Mouse (Mus musculus) regulatory T cell (primary cell): ENCODE measurements around the gene Trim54.

Experiments used
- in situ Hi-C: fragments of 300-600 bp; cut with MboI, MseI; formaldehyde crosslinking; loops from one replicate; pipeline ENCODE4 v1.15.1; 2025; ENCODE audit warnings: high pct_unique_total_duplicates

Trim54 gene

DNA sequence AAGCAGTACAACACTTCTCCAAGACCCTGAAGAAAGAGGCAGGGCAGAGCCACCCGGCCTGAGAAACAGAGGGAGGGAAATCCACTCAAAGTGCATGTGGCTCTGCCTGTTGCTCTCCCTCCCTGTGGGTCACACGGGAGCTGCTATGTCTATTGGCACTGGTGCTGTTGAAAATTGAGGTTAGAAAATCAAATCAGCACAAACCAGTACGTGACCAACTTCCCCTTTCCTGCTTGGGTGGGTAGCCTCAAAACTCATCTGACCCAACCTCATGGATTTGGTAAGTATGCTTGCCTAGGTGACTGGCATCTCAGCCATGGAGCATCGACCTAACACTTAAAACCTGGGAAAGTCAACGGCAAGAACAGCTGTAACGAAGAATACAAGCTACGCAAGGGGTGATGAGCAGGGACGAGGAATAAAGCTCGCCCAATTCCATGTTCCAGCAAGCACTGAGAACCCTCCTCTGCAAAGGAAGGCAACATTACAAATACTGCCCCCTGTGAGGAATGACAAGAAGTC, 10.6 kb upstream of the Trim54 start, which contains the start of gene Dnajc5g:
Gene Dnajc5g (plus strand): TSS at position 472 of the 522 bp plus-strand sequence.
- in situ Hi-C loops, result no loop called here

GRCm38 (mm10) chr5:31108000-31108490, 8.5 kb upstream of the Trim54 start, which contains the start of gene Slc30a3:
TSS of gene Slc30a3 (minus strand) at chr5:31108237.
- in situ Hi-C loops, result no loop called here

GRCm38 (mm10) chr5:31110781-31111180, 5.7 kb upstream of the Trim54 start:
- in situ Hi-C loops, result no loop called here

- in situ Hi-C loops, result no loop called here
These were observed 400 bp downstream of the Trim54 start for GRCm38 (mm10) chr5:31116912-31117311.

- in situ Hi-C loops, result no loop called here
These were observed 4.6 kb downstream of the Trim54 start for GRCm38 (mm10) chr5:31121111-31121510.

DNA sequence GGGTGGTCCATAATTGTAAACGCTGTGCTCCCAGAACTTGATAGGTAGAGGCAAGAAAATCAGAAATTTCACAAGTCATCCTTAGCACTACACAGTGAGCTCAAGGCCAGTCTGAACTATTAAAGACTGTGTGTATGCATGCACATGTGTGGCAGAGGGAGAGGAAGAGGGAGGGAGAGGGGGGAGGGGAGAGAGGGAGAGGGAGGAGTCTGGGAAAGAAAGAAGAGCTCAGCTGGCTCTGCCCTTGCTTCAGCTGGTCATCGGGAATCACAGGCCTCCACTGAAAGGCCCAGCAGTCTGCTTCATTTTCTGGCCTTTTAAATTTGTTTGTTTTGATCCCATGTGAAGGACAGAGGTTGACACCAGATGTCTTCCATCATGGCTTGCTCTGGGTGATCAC, 7.0 kb downstream of the Trim54 start:
- in situ Hi-C loops, result no loop called here

DNA sequence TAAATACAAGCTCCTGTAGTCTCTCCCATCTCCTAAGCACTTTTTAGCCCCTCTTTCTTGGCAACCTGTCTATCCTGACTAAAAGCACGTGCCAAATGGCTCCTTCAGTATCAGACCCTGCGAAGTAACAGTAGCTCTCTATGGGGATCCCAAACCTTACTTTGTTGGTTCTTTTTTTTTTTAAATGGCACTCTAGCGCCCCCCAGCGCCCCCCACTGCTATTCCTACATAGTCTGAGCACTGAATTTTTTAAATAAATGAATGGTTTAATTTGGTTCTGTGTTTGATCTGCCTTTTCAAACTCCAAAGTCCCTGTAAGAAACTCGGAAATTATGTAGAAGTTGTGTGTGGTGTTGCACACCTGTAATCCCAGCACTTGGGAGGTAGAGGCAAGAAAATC, 9.5 kb downstream of the Trim54 start:
- in situ Hi-C loops, result no loop called here

DNA sequence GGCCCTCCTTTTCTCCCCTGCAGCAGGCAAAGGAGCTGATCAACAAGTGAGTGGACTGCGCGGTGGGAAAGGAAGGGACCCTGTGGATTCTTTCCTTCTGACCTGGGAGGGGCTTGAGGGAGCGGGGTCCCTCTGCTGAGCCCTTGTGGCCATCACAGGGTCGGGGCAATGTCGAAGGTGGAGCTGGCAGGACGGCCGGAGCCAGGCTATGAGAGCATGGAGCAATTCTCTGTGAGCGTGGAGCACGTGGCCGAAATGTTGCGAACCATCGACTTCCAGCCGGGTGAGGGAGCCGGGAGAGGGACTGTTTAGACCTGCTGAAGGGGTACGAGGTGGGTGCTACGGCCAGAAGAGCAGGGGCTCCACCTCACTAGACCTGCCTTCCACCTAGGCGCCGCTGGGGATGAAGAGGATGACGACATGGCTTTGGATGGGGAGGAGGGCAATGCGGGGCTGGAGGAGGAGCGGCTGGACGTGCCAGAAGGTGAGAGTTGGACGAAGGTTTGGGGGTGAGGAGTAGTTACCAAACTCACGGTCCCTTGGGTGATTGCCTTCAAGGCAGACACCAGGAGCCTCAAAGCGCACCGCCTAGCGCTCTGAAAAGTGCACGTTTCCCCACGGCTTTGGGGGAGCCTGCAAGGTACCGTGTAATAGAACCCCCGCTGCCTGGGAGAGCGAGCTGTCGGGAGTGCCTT, 20.4 kb downstream of the Trim54 start:
- in situ Hi-C loops, result no loop called here

- in situ Hi-C loops, result no loop called here
These were observed 21.1 kb downstream of the Trim54 start for GRCm38 (mm10) chr5:31137658-31138057.

DNA sequence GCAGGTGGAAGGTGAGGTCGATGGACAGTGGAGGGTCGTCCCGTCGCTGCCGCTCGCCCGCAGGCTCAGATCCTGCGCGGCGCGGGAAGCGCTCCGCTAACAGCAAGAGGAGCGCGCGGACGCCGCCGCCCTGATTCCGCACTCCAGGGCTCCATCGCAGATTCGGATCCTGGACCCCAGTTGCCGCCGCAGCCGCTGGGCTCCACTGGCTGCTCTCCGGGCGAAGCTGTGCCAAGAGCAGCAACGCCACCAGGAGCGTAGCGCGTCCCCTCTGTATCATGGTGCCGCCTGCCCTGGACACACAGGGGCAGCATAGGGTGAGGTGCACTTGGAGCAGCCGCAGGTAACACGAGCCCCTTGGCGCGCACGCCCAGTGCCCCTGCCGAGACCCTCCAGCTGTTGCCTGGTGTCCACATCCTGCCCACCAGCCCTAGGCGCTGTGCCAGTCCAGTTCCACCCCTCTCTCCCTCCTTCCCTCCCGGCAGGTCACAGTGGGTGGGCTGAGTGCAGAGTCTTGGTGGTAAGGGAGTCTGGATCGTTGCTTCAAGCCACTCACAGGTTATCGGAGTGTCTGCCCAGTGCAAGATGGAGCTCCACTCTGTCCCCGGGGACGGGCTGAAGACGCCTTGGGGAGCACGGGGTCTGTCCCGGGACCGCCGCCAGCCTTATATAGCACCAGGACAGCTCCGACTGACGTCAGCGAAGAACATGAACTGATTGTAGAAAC, 21.9 kb downstream of the Trim54 start, which contains the start of gene Ucn:
Gene Ucn (minus strand): TSS at position 589 of the 727 bp plus-strand sequence.
- in situ Hi-C loops, result no loop called here

DNA sequence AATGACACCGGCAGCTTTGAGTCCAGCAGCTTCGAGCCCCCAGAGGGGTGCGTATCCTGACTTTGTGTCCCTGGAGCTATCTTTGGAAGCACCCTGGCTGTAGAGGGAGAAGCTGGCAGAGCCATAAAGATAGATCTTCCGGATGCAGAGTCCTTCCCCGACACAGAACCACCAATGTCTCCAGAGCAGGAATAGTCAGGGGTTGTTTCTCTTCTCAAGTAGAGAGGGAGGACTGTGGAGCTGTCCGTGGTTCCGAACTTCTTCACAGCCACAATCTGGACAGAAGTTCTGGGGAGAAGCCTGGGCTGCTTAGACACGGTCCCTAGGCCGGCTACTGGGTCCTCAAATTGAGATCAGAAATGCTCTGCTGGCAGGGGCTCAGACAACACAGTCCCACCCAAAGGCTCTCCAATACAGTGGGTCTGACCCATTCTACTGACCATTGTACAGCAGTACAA, 22.5 kb downstream of the Trim54 start:
- in situ Hi-C loops, result no loop called here

- in situ Hi-C loops, result no loop called here
These were observed 33.3 kb downstream of the Trim54 start for GRCm38 (mm10) chr5:31149781-31150180.

DNA sequence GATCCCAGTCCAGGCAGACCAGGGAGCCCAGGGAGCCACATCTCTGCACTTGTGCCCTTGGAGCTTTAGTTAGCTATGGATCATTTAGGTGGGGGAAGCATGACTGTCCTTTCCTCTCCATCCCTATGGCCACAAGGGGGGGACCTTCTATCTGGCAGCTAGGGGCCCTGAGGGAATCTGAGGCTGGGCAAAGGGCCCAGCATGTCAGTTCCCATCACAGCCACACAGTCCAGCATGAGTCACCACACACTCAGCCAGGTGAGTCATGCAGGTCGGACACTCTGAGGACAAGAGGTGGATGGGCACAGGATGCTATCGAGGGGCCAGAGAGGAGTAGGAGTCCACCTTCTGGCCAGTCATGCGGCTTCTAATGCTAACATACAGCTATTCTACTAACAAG, 35.2 kb downstream of the Trim54 start:
- in situ Hi-C loops, result no loop called here

- in situ Hi-C loops, result no loop called here
These were observed 37.1 kb downstream of the Trim54 start for GRCm38 (mm10) chr5:31153516-31154151.

DNA sequence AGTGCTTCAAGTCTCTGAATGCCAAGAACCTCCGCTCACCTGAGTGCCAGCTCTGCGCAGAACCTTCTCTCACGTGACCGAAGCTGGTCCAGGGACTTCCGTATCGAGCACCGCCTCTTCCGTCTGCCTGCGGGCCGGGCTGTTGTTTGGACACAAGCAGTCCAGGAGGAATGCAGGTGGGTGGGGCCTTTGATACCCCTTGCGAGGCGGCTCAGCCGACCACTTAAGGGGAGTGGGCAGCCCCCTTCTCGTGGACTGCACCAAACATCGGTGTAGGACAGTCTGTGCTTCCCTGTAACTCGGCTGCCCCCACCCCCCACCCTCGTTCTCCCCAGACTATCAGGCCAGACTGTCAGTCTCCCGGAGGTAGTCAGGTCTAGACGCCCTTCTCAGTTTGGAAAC, 37.6 kb downstream of the Trim54 start, which contains the start of gene Mpv17:
Gene Mpv17 (minus strand): TSS at position 100 of the 402 bp plus-strand sequence.
- in situ Hi-C loops, result no loop called here

DNA sequence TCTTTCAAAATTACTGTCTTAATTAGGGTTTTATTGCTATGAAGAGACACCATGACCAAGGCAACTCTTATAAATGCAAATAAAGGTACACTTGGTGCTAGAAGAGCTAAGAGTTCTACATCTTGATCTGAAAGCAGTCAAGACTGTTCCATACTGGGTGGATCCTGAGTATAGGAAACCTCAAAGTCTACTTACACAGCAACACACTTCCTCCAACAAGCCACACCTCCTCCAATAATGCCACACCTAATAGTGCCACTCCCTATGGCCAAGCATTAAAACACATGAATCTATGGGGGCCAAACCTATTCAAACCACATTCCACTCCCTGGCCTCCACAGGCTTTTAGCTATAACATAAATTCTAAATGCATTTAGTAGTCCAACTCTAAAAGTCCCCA, 46.0 kb downstream of the Trim54 start:
- in situ Hi-C loops, result no loop called here

- in situ Hi-C loops, result no loop called here
These were observed 48.4 kb downstream of the Trim54 start for GRCm38 (mm10) chr5:31164878-31165277.

DNA sequence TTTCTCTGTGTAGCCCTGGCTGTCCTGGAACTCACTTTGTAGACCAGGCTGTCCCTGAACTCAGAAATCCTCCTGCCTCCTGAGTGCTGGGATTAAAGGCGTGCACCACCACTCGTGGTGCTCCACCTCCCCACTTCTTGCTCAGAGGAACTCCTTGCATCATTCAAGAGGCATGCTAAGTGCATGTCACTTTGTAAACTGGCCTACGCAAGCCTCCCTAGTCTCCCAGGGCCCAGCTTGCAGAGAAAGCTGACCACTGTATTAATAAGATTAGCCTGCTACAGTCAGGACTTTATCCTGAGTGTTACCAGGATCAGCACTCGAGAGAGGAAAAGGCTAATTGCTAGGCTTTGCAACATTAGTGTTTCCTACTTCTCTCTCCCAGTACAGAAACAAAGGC, 52.1 kb downstream of the Trim54 start:
- in situ Hi-C loops, result no loop called here

- in situ Hi-C loops, result loop anchor here (5.0 kb wide), 1 partner anchor 63 kb away; the partner anchor contains the start of genes Gm9970 and Nrbp1
These were observed 62.8 kb downstream of the Trim54 start for GRCm38 (mm10) chr5:31179301-31179765.

GRCm38 (mm10) chr5:31179766-31180630, 63.5 kb downstream of the Trim54 start, which contains the start of the genes Gm29609 and Gtf3c2:
TSS of gene Gm29609 (minus strand) at chr5:31179911.
TSS of gene Gtf3c2 (minus strand) at chr5:31180144.
- in situ Hi-C loops, result loop anchor here (5.0 kb wide), 1 partner anchor 62 kb away; the partner anchor contains the start of genes Gm9970 and Nrbp1
